Mouse (Mus musculus): ENCODE results near the gene Ccdc13. TPM values are rescaled to one million over a fixed set of nuclear protein-coding genes. Genes with fewer than 3 reads are reported as not detected.
A peak's percentile ranks its signal among the peaks of the same experiment; 100 is the strongest.

Ccdc13 gene
- polyA plus RNA-seq, 1 experiment = 0.12 TPM

- TF ChIP-seq MYOD1 (IDR thresholded peaks at IDR 0.05; ENCODE audit: control insufficient read depth, insufficient read length, low read depth) = no peak
- TF ChIP-seq USF1 (IDR thresholded peaks at IDR 0.05; ENCODE audit: low read depth) = peak; percentile 49
- peaks cover 5% of the 10 kb centered on the region for H3K36me3 ChIP-seq (ENCODE audit: control insufficient read depth, insufficient read depth)
These were observed 78.8 kb downstream of the Ccdc13 start for GRCm38 (mm10) chr9:121760271-121761090.

GRCm38 (mm10) chr9:121759091-121760081 lies 79.9 kb downstream of the Ccdc13 start, which contains the start of gene Zfp651:
Gene Zfp651 (plus strand): TSS chr9:121759330.
- TF ChIP-seq FOSL1 (IDR thresholded peaks at IDR 0.05; ENCODE audit: insufficient read depth, low read length, poor library complexity, severe bottlenecking) (no peak), CTCF (IDR thresholded peaks at IDR 0.05; ENCODE audit: control insufficient read depth, insufficient read depth, insufficient read length) (no peak), MYOG (IDR thresholded peaks at IDR 0.05; ENCODE audit: control insufficient read depth, extremely low read depth, insufficient read length) (no peak), USF1 (IDR thresholded peaks at IDR 0.05; ENCODE audit: low read depth) (no peak), CEBPB (IDR thresholded peaks at IDR 0.05; ENCODE audit: low read depth) (no peak), MYOD1 (IDR thresholded peaks at IDR 0.05; ENCODE audit: control insufficient read depth, insufficient read length, low read depth) (no peak), MAX (IDR thresholded peaks at IDR 0.05) (no peak)
- H3K4me3 ChIP-seq (ENCODE audit: insufficient read depth, poor library complexity, severe bottlenecking) = peak within 1 kb of the TSS; percentile 36
- no peaks in the 10 kb centered on the region for H3K79me2 ChIP-seq (ENCODE audit: control insufficient read depth, insufficient read depth)
- no peaks in the 10 kb centered on the region for H3K27me3 ChIP-seq (ENCODE audit: control insufficient read depth, insufficient read depth, insufficient read length)
- H3ac ChIP-seq (ENCODE audit: control insufficient read depth, insufficient read length, low read depth) = peak within 1 kb of the TSS; percentile 82
- peaks cover 16% of the 10 kb centered on the region for H3K36me3 ChIP-seq (ENCODE audit: control insufficient read depth, insufficient read depth)
- no peaks in the 10 kb centered on the region for H3K79me3 ChIP-seq (ENCODE audit: low read depth)

More at GRCm38 (mm10) chr9:121760271-121761090, 78.8 kb downstream of the Ccdc13 start:
- Histone ChIP-seq H3ac (ENCODE audit: control insufficient read depth, insufficient read length, low read depth) (peak overlapping the region; percentile 71), H3K79me2 (ENCODE audit: control insufficient read depth, insufficient read depth) (no peaks in the 10 kb centered on the region), H3K4me3 (ENCODE audit: insufficient read depth, poor library complexity, severe bottlenecking) (peak overlapping the region; percentile 36), H3K27me3 (ENCODE audit: control insufficient read depth, insufficient read depth, insufficient read length) (no peaks in the 10 kb centered on the region), H3K79me3 (ENCODE audit: low read depth) (no peaks in the 10 kb centered on the region)

- no peak for TF ChIP-seq MYOD1 (IDR thresholded peaks at IDR 0.05; ENCODE audit: control insufficient read depth, insufficient read length, low read depth)
- no peak for TF ChIP-seq CTCF (IDR thresholded peaks at IDR 0.05; ENCODE audit: control insufficient read depth, insufficient read depth, insufficient read length)
- no peak for TF ChIP-seq FOSL1 (IDR thresholded peaks at IDR 0.05; ENCODE audit: insufficient read depth, low read length, poor library complexity, severe bottlenecking)
- TF ChIP-seq USF1 (IDR thresholded peaks at IDR 0.05; ENCODE audit: low read depth) = no peak
- no peak for TF ChIP-seq MYOG (IDR thresholded peaks at IDR 0.05; ENCODE audit: control insufficient read depth, extremely low read depth, insufficient read length)
- TF ChIP-seq CEBPB (IDR thresholded peaks at IDR 0.05; ENCODE audit: low read depth) = no peak
- no peak for TF ChIP-seq MAX (IDR thresholded peaks at IDR 0.05)
- Histone ChIP-seq H3K79me2 (ENCODE audit: control insufficient read depth, insufficient read depth) (no peaks in the 10 kb centered on the region), H3K36me3 (ENCODE audit: control insufficient read depth, insufficient read depth) (peaks cover 28% of the 10 kb centered on the region), H3ac (ENCODE audit: control insufficient read depth, insufficient read length, low read depth) (no peak overlapping the region), H3K4me3 (ENCODE audit: insufficient read depth, poor library complexity, severe bottlenecking) (no peak overlapping the region), H3K79me3 (ENCODE audit: low read depth) (no peaks in the 10 kb centered on the region), H3K27me3 (ENCODE audit: control insufficient read depth, insufficient read depth, insufficient read length) (no peaks in the 10 kb centered on the region)
These were observed 81.1 kb downstream of the Ccdc13 start for GRCm38 (mm10) chr9:121757835-121758814.

- Histone ChIP-seq H3K36me3 (ENCODE audit: control insufficient read depth, insufficient read depth) (peaks cover 35% of the 10 kb centered on the region), H3K27me3 (ENCODE audit: control insufficient read depth, insufficient read depth, insufficient read length) (no peaks in the 10 kb centered on the region), H3K4me3 (ENCODE audit: insufficient read depth, poor library complexity, severe bottlenecking) (no peak overlapping the region), H3K79me3 (ENCODE audit: low read depth) (no peaks in the 10 kb centered on the region), H3K79me2 (ENCODE audit: control insufficient read depth, insufficient read depth) (no peaks in the 10 kb centered on the region), H3ac (ENCODE audit: control insufficient read depth, insufficient read length, low read depth) (no peak overlapping the region)
- TF ChIP-seq FOSL1 (IDR thresholded peaks at IDR 0.05; ENCODE audit: insufficient read depth, low read length, poor library complexity, severe bottlenecking) = no peak
- TF ChIP-seq CTCF (IDR thresholded peaks at IDR 0.05; ENCODE audit: control insufficient read depth, insufficient read depth, insufficient read length) = no peak
- TF ChIP-seq MYOD1 (IDR thresholded peaks at IDR 0.05; ENCODE audit: control insufficient read depth, insufficient read length, low read depth) = no peak
- TF ChIP-seq MYOG (IDR thresholded peaks at IDR 0.05; ENCODE audit: control insufficient read depth, extremely low read depth, insufficient read length) = no peak
- no peak for TF ChIP-seq USF1 (IDR thresholded peaks at IDR 0.05; ENCODE audit: low read depth)
- no peak for TF ChIP-seq MAX (IDR thresholded peaks at IDR 0.05)
- no peak for TF ChIP-seq CEBPB (IDR thresholded peaks at IDR 0.05; ENCODE audit: low read depth)
These were observed 81.8 kb downstream of the Ccdc13 start for GRCm38 (mm10) chr9:121757432-121757831.

- TF ChIP-seq MYOD1 (IDR thresholded peaks at IDR 0.05; ENCODE audit: control insufficient read depth, insufficient read length, low read depth) (no peak), FOSL1 (IDR thresholded peaks at IDR 0.05; ENCODE audit: insufficient read depth, low read length, poor library complexity, severe bottlenecking) (no peak), USF1 (IDR thresholded peaks at IDR 0.05; ENCODE audit: low read depth) (no peak), CEBPB (IDR thresholded peaks at IDR 0.05; ENCODE audit: low read depth) (no peak), CTCF (IDR thresholded peaks at IDR 0.05; ENCODE audit: control insufficient read depth, insufficient read depth, insufficient read length) (no peak), MYOG (IDR thresholded peaks at IDR 0.05; ENCODE audit: control insufficient read depth, extremely low read depth, insufficient read length) (no peak), MAX (IDR thresholded peaks at IDR 0.05) (no peak)
- Histone ChIP-seq H3K79me2 (ENCODE audit: control insufficient read depth, insufficient read depth) (no peaks in the 10 kb centered on the region), H3K79me3 (ENCODE audit: low read depth) (no peaks in the 10 kb centered on the region), H3K27me3 (ENCODE audit: control insufficient read depth, insufficient read depth, insufficient read length) (no peaks in the 10 kb centered on the region), H3K36me3 (ENCODE audit: control insufficient read depth, insufficient read depth) (peaks cover 42% of the 10 kb centered on the region), H3K4me3 (ENCODE audit: insufficient read depth, poor library complexity, severe bottlenecking) (no peak overlapping the region), H3ac (ENCODE audit: control insufficient read depth, insufficient read length, low read depth) (no peak overlapping the region)
These were observed 82.5 kb downstream of the Ccdc13 start for GRCm38 (mm10) chr9:121756785-121757184.
